Comparison of ENCODE assay signal across 11 mouse cellular contexts in genomic region chr6:21768745-21769446, GRCm38 (mm10).
DNase-seq lines count a peak whose midpoint lies in the region; ATAC-seq lines count a peak whose summit lies in the region.
"Had no signal": no experiment of that assay in that cellular context is flagged by ENCODE, and none has a peak within 500 bp of the region (broad histone marks: within the 10 kb centered on the region; RNA-seq: fewer than 3 reads in every experiment).

No protein-coding gene starts in this region.

- no peak overlapping the region for H3K9ac ChIP-seq in kidney, embryonic 14.5 days (ENCODE audit: low read depth, low read length)
- no peak overlapping the region for H3K9ac ChIP-seq in lung, embryonic 16.5 days (ENCODE audit: low read length)
- H3K9ac ChIP-seq: embryonic facial prominence, embryonic 13.5 days; midbrain, embryonic 12.5 days had no signal

- H3K4me3 ChIP-seq in kidney, embryonic 14.5 days (ENCODE audit: low read length) = no peak overlapping the region
- H3K4me3 ChIP-seq in lung, embryonic 16.5 days (ENCODE audit: low read length) = no peak overlapping the region
- H3K4me3 ChIP-seq: embryonic facial prominence, embryonic 13.5 days; midbrain, embryonic 12.5 days had no signal

- no peaks in the 10 kb centered on the region for H3K9me3 ChIP-seq in kidney, embryonic 14.5 days (ENCODE audit: control insufficient read depth, low read length)
- no peaks in the 10 kb centered on the region for H3K9me3 ChIP-seq in lung, embryonic 16.5 days (ENCODE audit: control insufficient read depth, low read length)
- H3K9me3 ChIP-seq: embryonic facial prominence, embryonic 13.5 days; midbrain, embryonic 12.5 days had no signal

- H3K36me3 ChIP-seq in kidney, embryonic 14.5 days (ENCODE audit: control insufficient read depth, insufficient read depth, low read length) = no peaks in the 10 kb centered on the region
- no peaks in the 10 kb centered on the region for H3K36me3 ChIP-seq in lung, embryonic 16.5 days (ENCODE audit: control insufficient read depth, insufficient read depth, low read length)
- H3K36me3 ChIP-seq: embryonic facial prominence, embryonic 13.5 days had no signal

- no peak for DNase-seq in frontal cortex, postnatal 25 days (ENCODE audit: low spot score in 2 of 2)
- DNase-seq in brain, adult 2 months (ENCODE audit: low read depth, low spot score) = peak; percentile 28
- DNase-seq in left cerebral cortex, postnatal 36 days (ENCODE audit: low spot score in 2 of 2) = no peak
- no peak for DNase-seq in urinary bladder, postnatal 4 days (ENCODE audit: low spot score in 2 of 2)
- no peak for DNase-seq in gastrocnemius, postnatal 4 days (ENCODE audit: low spot score in 2 of 2)
- DNase-seq: gastrocnemius, postnatal 14 days had no signal

- no peak overlapping the region for H3K4me2 ChIP-seq in kidney, embryonic 14.5 days (replicated peaks; ENCODE audit: low read depth, low read length)
- no peak overlapping the region for H3K4me2 ChIP-seq in lung, embryonic 16.5 days (ENCODE audit: low read depth, low read length)
- H3K4me2 ChIP-seq: embryonic facial prominence, embryonic 13.5 days; midbrain, embryonic 12.5 days had no signal

- H3K27ac ChIP-seq in kidney, embryonic 14.5 days (ENCODE audit: low read depth, low read length) = peak overlapping the region; percentile 24; the same call in 1 of the 2 replicates
- H3K27ac ChIP-seq in lung, embryonic 16.5 days (ENCODE audit: low read length) = no peak overlapping the region
- H3K27ac ChIP-seq: embryonic facial prominence, embryonic 13.5 days; midbrain, embryonic 12.5 days had no signal

- intact Hi-C loops in left cerebral cortex, postnatal 36 days (cut with DNase I) = no loop called here

- peak; percentile 34; the same call in 1 of the 2 replicates for ATAC-seq in frontal cortex, adult (ENCODE audit: low TSS enrichment)
- no peak; the same call in 1 of the 2 replicates for ATAC-seq in kidney, embryonic 14.5 days (ENCODE audit: low FRiP score, low TSS enrichment)
- peak; percentile 57 for ATAC-seq in lung, embryonic 16.5 days (ENCODE audit: low read depth)

- no peaks in the 10 kb centered on the region for H3K4me1 ChIP-seq in kidney, embryonic 14.5 days (ENCODE audit: control insufficient read depth, insufficient read depth, low read length)
- no peaks in the 10 kb centered on the region for H3K4me1 ChIP-seq in lung, embryonic 16.5 days (replicated peaks; ENCODE audit: control insufficient read depth, insufficient read depth, low read length)
- H3K4me1 ChIP-seq: embryonic facial prominence, embryonic 13.5 days; midbrain, embryonic 12.5 days had no signal

- WGBS in kidney, embryonic 14.5 days = 69% methylated on average over 9 of the region's 9 CpGs
- WGBS in lung, embryonic 16.5 days = 58% methylated on average over 9 of the region's 9 CpGs

- H3K27me3 ChIP-seq in kidney, embryonic 14.5 days (ENCODE audit: control insufficient read depth, insufficient read depth, low read length) = no peaks in the 10 kb centered on the region
- H3K27me3 ChIP-seq in lung, embryonic 16.5 days (ENCODE audit: control insufficient read depth, insufficient read depth, low read depth, low read length) = no peaks in the 10 kb centered on the region
- H3K27me3 ChIP-seq: embryonic facial prominence, embryonic 13.5 days; midbrain, embryonic 12.5 days had no signal
